Mouse (Mus musculus) embryonic facial prominence, embryonic 14.5 days (tissue): ENCODE results near the gene H2-Q1. TPM values are rescaled to one million over a fixed set of nuclear protein-coding genes. Genes with fewer than 3 reads are reported as not detected.
A peak's percentile ranks its signal among the peaks of the same experiment; 100 is the strongest.
"Not testable (repeated sequence)": the region's sequence is repeated elsewhere in the genome, so short reads cannot be mapped to it uniquely, and the experiment has no call there.

ENCODE experiments used
- ATAC-seq: fragments of 200-750 bp; cut with Nextera tagmentation; 2 replicates; pipeline ENCODE4 v1.8.0; 2017; ENCODE audit warnings: low read depth, moderate number of reproducible peaks, moderate TSS enrichment
- DNase-seq: peaks from one replicate; pipeline ENCODE4 v3.0.0-alpha.2; 2015; ENCODE audit warnings: low spot score
- H3K27ac ChIP-seq: fragments of 300-500 bp; sonication (generic); replicated peaks from 2 replicates; pipeline ENCODE4 v1.5.1; 2014; ENCODE audit warnings: low read depth, mild to moderate bottlenecking, low read length, moderate library complexity
- H3K27me3 ChIP-seq: fragments of 300-500 bp; sonication (generic); replicated peaks from 2 replicates; pipeline ENCODE4 v1.6.1; 2014; ENCODE audit warnings: low read length; ENCODE audit not compliant: control insufficient read depth, insufficient read depth
- H3K36me3 ChIP-seq: fragments of 300-500 bp; sonication (generic); 2 replicates; pipeline ENCODE4 v1.6.1; 2014; ENCODE audit warnings: low read length, mixed read lengths; ENCODE audit not compliant: control insufficient read depth, insufficient read depth
- H3K4me1 ChIP-seq: fragments of 300-500 bp; sonication (generic); 2 replicates; pipeline ENCODE4 v1.6.1; 2014; ENCODE audit warnings: antibody characterized with exemption, low read length; ENCODE audit not compliant: control insufficient read depth, insufficient read depth
- H3K4me2 ChIP-seq: fragments of 300-500 bp; sonication (generic); 2 replicates; pipeline ENCODE4 v1.6.1; 2014; ENCODE audit warnings: low read depth, mild to moderate bottlenecking, low read length, moderate library complexity, mixed read lengths
- H3K4me3 ChIP-seq: fragments of 300-500 bp; sonication (generic); 2 replicates; pipeline ENCODE4 v1.5.1; 2014; ENCODE audit warnings: low read depth, mild to moderate bottlenecking, low read length
- H3K9ac ChIP-seq: fragments of 300-500 bp; sonication (generic); 2 replicates; pipeline ENCODE4 v1.6.1; 2014; ENCODE audit warnings: low read depth, mild to moderate bottlenecking, low read length, moderate library complexity, mixed read lengths
- H3K9me3 ChIP-seq: fragments of 300-500 bp; sonication (generic); 2 replicates; pipeline ENCODE4 v1.6.1; 2016; ENCODE audit warnings: low read length; ENCODE audit not compliant: control insufficient read depth
- WGBS: fragments of 180-500 bp; shearing (Covaris S2); extraction: QIAGEN DNeasy Blood & Tissue Kit; methylation state at CpG from one replicate; pipeline ENCODE4 v1.1.7; 2014; 5-methylcytosine and 5-hydroxymethylcytosine counted together
- polyA plus RNA-seq: library from polyadenylated mRNA; unstranded; fragments of >200 nt; fragmentation: Nextera tagmentation; extraction: Ambion mirVana; gene quantifications from 2 replicates; pipeline ENCODE4 v1.2.1, GENCODE M21; 2014

The H2-Q1 gene
- polyA plus RNA-seq, 1 experiment from 2014 or later = 0.25 TPM

DNA sequence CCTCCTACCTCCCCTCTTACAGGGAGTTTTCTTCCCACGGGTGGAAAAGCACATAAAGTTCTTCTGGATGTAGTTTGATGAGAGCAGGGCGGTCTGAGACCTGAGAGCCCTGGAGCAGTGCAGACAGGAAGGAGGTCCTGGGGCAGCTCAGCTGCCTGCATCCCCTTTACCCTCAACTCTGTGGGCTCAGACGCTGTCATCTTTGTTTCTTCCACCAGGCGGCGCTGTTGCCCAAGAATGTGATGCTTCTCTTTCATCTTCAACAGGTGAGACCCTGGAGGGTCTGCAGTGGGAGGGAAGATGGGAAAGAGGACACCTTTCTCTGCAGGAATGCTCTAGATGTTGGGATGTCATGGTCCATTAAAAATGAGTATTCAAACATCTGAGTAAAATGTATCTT, 24.4 kb upstream of the H2-Q1 start:
- H3K4me1 ChIP-seq, H3K27me3 ChIP-seq, H3K36me3 ChIP-seq, H3K27ac ChIP-seq, H3K9ac ChIP-seq, H3K4me3 ChIP-seq, DNase-seq, H3K4me2 ChIP-seq, ATAC-seq, H3K9me3 ChIP-seq: not testable (repeated sequence)
- 2% methylated on average over 5 of the region's 5 CpGs for WGBS

GRCm38 (mm10) chr17:35300261-35300945, 19.8 kb upstream of the H2-Q1 start:
- not testable (repeated sequence) for H3K4me2 ChIP-seq, DNase-seq, H3K27ac ChIP-seq, ATAC-seq, H3K27me3 ChIP-seq, H3K4me1 ChIP-seq, H3K36me3 ChIP-seq, H3K9me3 ChIP-seq, H3K4me3 ChIP-seq, H3K9ac ChIP-seq
- 86% methylated on average over 7 of the region's 7 CpGs for WGBS

DNA sequence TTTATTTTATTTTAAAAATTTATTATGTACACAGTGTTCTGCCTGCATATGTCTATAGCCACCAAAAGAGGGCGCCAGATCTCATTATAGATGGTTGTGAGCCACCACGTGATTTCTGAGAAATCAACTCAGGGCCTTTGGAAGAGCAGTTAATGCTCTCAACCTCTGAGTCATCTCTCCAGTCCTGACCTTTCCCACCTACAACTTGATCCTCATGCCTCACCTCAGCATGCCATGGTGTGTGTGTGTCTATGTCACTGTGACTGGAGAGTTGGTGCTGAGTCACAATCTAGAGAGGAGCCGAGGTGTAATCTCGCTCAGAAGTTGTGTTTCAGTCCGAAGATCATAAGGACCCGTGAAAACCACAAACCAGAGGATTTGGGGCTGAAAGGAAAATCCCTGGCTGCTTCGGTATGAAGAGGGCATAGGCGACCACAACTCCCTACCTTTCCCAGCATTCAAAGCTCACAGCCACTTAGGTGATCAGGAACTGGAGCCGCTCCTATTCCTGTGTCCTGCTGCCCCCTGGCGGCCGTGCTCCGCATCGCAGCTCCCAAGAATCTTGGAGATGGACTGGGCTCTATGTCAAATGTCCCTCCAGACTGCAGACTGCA, 18.5 kb upstream of the H2-Q1 start:
- H3K27ac ChIP-seq = no peak overlapping the region
- no peak for ATAC-seq

GRCm38 (mm10) chr17:35303271-35303670, 16.9 kb upstream of the H2-Q1 start:
- no peak overlapping the region for H3K9ac ChIP-seq
- no peaks in the 10 kb centered on the region for H3K4me1 ChIP-seq
- 82% methylated on average over 2 of the region's 2 CpGs for WGBS
- H3K36me3 ChIP-seq = no peaks in the 10 kb centered on the region
- no peak overlapping the region for H3K4me3 ChIP-seq
- no peak for DNase-seq
- H3K27me3 ChIP-seq = 0 out of 2 replicates have a peak, but pooled peaks cover 3% of the 10 kb centered on the region
- ATAC-seq = no peak
- H3K9me3 ChIP-seq = no peaks in the 10 kb centered on the region
- H3K27ac ChIP-seq = no peak overlapping the region
- H3K4me2 ChIP-seq = no peak overlapping the region

More for the DNA sequence above, 18.5 kb upstream of the H2-Q1 start:
- 25% methylated on average over 13 of the region's 13 CpGs for WGBS
- DNase-seq = peak; percentile 54
- Histone ChIP-seq H3K36me3 (no peaks in the 10 kb centered on the region), H3K27me3 (no peaks in the 10 kb centered on the region), H3K4me3 (no peak overlapping the region), H3K4me1 (no peaks in the 10 kb centered on the region), H3K9ac (no peak overlapping the region), H3K9me3 (no peaks in the 10 kb centered on the region), H3K4me2 (no peak overlapping the region)

DNA sequence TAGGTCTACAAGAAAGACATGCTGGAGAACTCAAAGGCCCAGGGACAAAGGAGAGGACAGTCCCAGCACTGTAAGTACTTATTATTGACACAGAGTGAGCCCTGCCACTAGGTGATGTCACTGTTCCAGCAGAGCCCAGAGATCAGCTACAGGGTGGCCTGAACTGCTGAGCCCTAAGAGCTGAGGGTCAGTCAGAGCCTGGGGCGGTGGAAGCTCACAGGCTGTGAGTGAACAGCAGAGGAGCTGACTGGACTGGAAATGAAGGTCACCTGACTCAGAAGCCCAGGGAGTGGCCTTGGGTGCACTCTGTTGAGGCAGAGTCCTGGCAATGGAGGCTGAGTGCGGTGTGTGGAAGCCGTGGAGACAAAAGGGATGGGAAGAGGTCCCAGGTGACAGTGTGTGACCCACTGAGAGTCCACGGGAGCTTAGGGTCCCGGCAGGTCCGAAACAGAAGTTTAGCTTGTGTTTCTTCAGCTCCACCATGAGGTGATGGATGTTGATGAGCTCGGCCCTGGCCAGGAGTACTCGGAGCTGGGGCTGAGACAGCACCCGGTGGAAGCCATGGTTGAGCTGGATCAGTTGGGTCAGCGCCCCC, 16.4 kb upstream of the H2-Q1 start:
- DNase-seq = no peak
- no peak overlapping the region for H3K27ac ChIP-seq
- H3K36me3 ChIP-seq = no peaks in the 10 kb centered on the region
- H3K9me3 ChIP-seq = no peaks in the 10 kb centered on the region
- 84% methylated on average over 10 of the region's 10 CpGs for WGBS
- H3K4me2 ChIP-seq = no peak overlapping the region
- H3K4me3 ChIP-seq = no peak overlapping the region
- no peaks in the 10 kb centered on the region for H3K4me1 ChIP-seq
- no peak for ATAC-seq
- H3K27me3 ChIP-seq = peaks cover 3% of the 10 kb centered on the region; the same call in 1 of the 2 replicates
- H3K9ac ChIP-seq = no peak overlapping the region

DNA sequence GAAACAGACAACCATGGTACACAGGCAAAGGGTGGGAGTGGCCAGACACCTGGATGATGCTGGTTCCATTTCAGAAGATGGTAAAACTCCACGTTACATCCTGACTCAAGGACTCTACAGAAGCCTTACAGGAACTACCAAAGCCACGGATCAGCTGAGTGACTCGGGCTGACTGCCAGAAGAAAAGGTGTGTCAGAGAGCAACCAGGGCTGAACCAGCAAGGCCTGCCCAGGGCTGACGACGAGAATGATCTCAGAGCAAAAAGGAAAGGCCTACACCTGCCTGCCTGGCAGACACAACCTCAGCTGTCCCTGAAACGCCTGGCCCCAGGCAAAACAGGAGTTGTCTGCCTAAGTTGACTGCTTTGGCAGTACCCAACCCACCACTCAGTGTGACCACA, 15.7 kb upstream of the H2-Q1 start:
- Histone ChIP-seq H3K4me2 (no peak overlapping the region), H3K36me3 (no peaks in the 10 kb centered on the region), H3K9me3 (no peaks in the 10 kb centered on the region), H3K27ac (no peak overlapping the region), H3K4me3 (no peak overlapping the region), H3K4me1 (no peaks in the 10 kb centered on the region), H3K9ac (no peak overlapping the region), H3K27me3 (peaks cover 7% of the 10 kb centered on the region; the same call in 1 of the 2 replicates)
- 74% methylated on average over 6 of the region's 6 CpGs for WGBS
- ATAC-seq (no peak), DNase-seq (no peak)

DNA sequence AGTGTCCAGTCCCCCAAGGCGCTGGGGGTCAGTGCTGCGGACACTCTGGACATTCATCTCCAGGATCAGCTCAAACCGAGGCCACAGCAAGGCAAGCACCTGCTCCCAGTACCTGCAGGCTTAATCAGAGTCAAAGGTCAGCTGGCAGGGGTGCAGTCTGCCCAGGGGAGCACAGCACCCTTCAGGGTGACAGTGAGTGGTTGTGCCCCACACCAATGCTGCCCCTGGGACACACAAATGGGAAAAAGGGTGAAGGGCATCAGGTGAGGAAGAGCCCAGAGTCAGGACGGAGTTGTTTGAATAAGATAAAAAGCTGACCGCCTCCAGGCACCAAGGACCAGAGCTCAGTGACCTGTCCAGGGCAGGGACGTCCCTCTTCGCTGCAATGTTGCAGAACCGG, 15.3 kb upstream of the H2-Q1 start:
- H3K9ac ChIP-seq, H3K27ac ChIP-seq, H3K4me2 ChIP-seq, H3K9me3 ChIP-seq, ATAC-seq, H3K4me3 ChIP-seq, H3K27me3 ChIP-seq, H3K36me3 ChIP-seq, DNase-seq, H3K4me1 ChIP-seq: not testable (repeated sequence)
- WGBS = 76% methylated on average over 6 of the region's 8 CpGs

DNA sequence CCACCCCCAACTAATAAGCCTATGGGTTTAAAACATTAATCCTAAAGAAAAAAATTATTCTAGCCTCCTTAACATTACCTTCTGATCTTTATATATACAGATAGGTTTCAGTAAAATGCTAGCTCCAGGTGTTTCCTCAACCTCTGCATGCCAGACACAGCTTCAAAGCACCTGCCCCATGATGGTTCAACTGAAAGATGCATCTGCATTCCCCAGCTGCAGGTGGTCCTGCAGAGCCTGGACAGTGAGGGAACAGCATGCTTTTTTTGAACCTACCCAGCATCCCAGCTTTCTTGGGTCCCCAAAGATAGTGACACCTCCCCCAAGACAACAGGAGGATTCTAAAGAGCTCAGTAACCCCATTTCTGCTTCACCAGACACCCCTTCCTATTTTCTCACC, 1.5 kb upstream of the H2-Q1 start:
- Histone ChIP-seq H3K4me1 (no peaks in the 10 kb centered on the region), H3K9me3 (no peaks in the 10 kb centered on the region), H3K27me3 (peaks cover 52% of the 10 kb centered on the region), H3K9ac (no peak overlapping the region), H3K4me2 (no peak overlapping the region), H3K27ac (no peak overlapping the region), H3K4me3 (no peak overlapping the region), H3K36me3 (no peaks in the 10 kb centered on the region)
- ATAC-seq = no peak
- DNase-seq = no peak
